Mouse (Mus musculus) forebrain, embryonic 16.5 days (tissue): ENCODE measurements around the gene Gm20503. TPM values are rescaled to one million over a fixed set of nuclear protein-coding genes. Genes with fewer than 3 reads are reported as not detected.
A peak's percentile ranks its signal among the peaks of the same experiment; 100 is the strongest.

ENCODE experiments used
- ATAC-seq: fragments of 200-750 bp; cut with Nextera tagmentation; 2 replicates; pipeline ENCODE4 v1.8.0; 2017; ENCODE audit warnings: mild to moderate bottlenecking, moderate library complexity
- H3K27ac ChIP-seq: fragments of 300-500 bp; sonication (generic); 2 replicates; pipeline ENCODE4 v1.5.1; 2014; ENCODE audit warnings: low read length, control low read depth
- H3K27me3 ChIP-seq: fragments of 300-500 bp; sonication (generic); replicated peaks from 2 replicates; pipeline ENCODE4 v1.6.1; 2014; ENCODE audit warnings: low read length; ENCODE audit not compliant: control insufficient read depth, insufficient read depth
- H3K36me3 ChIP-seq: fragments of 300-500 bp; sonication (generic); 2 replicates; pipeline ENCODE4 v1.6.1; 2014; ENCODE audit not compliant: control insufficient read depth, insufficient read depth
- H3K4me1 ChIP-seq: fragments of 300-500 bp; sonication (generic); replicated peaks from 2 replicates; pipeline ENCODE4 v1.6.1; 2014; ENCODE audit warnings: low read length; ENCODE audit not compliant: control insufficient read depth, insufficient read depth
- H3K4me2 ChIP-seq: fragments of 300-500 bp; sonication (generic); 2 replicates; pipeline ENCODE4 v1.6.1; 2014; ENCODE audit warnings: mild to moderate bottlenecking, low read length, control low read depth
- H3K4me3 ChIP-seq: fragments of 300-500 bp; sonication (generic); replicated peaks from 2 replicates; pipeline ENCODE4 v1.5.1; 2014; ENCODE audit warnings: mild to moderate bottlenecking, low read length, control low read depth
- H3K9ac ChIP-seq: fragments of 300-500 bp; sonication (generic); replicated peaks from 2 replicates; pipeline ENCODE4 v1.6.1; 2014; ENCODE audit warnings: low read depth, low read length, control low read depth
- H3K9me3 ChIP-seq: fragments of 300-500 bp; sonication (generic); 2 replicates; pipeline ENCODE4 v1.6.1; 2016; ENCODE audit warnings: low read length; ENCODE audit not compliant: control insufficient read depth
- WGBS: fragments of 180-500 bp; shearing (Covaris S2); extraction: QIAGEN DNeasy Blood & Tissue Kit; methylation state at CpG from one replicate; pipeline ENCODE4 v1.1.7; 2014; 5-methylcytosine and 5-hydroxymethylcytosine counted together
- polyA plus RNA-seq: library from polyadenylated mRNA; unstranded; fragments of >200 nt; fragmentation: Nextera tagmentation; extraction: Ambion mirVana; gene quantifications from 2 replicates; pipeline ENCODE4 v1.2.1, GENCODE M21; 2015

The Gm20503 gene
- polyA plus RNA-seq, result 2.3 and 4.8 TPM in 2 replicates

DNA sequence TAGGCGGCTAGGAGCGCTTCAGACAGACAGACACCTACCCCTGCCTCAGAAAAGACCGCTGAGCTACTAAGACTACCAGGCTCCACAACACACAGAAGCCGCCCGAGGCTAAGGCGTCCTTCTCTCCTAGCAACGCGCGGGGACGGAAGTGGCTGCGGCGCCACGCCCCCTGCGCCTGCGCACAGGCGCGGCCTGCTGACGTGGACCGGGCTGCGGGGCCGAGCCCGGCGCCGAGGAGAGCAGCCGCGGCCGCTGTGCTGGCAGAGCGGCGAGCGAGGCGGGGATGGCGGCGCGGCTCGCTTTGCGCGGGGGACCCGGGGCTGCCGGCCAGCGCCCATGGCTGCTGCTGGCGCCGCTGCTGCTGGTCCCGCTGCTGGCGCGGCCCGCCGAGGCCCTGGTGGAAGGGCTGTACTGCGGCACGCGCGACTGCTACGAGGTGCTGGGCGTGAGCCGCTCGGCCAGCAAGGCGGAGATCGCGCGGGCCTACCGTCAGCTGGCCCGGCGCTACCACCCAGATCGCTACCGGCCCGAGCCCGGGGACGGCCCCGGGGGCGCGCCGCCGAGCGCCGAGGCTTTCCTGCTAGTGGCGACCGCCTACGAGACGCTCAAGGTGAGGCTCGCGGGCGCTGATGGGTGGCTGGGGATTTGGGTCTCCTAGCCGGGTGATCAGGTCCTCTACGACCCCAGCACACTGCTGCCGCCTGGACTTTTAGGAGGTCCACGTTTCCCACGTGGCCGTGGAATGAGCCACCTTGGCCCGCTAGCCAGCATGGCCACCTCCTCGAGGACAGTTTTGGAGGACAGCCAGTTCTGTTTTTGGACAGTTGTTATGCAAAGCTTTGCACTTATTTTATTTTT lies at the start of gene Gm20503:
Gene Gm20503 (plus strand): TSS at position 263 of the 858 bp plus-strand sequence.
- Histone ChIP-seq H3K9ac (peak within 1 kb of the TSS; percentile 97), H3K9me3 (no peaks in the 10 kb centered on the region), H3K4me1 (peaks cover 16% of the 10 kb centered on the region), H3K36me3 (no peaks in the 10 kb centered on the region), H3K4me3 (peak within 1 kb of the TSS; percentile 96), H3K27me3 (no peaks in the 10 kb centered on the region), H3K4me2 (peak within 1 kb of the TSS; percentile 97), H3K27ac (peak within 1 kb of the TSS; percentile 86)
- ATAC-seq, result peak; percentile 100
- WGBS, result under 1% methylated on average over 87 of the region's 89 CpGs

- no peak overlapping the region for H3K27ac ChIP-seq
- ATAC-seq, result no peak
- no peaks in the 10 kb centered on the region for H3K27me3 ChIP-seq
- no peaks in the 10 kb centered on the region for H3K4me1 ChIP-seq
- no peaks in the 10 kb centered on the region for H3K9me3 ChIP-seq
- WGBS, result 96% methylated on average over 15 of the region's 15 CpGs
- H3K36me3 ChIP-seq, result 0 out of 2 replicates have a peak, but pooled peaks cover 6% of the 10 kb centered on the region
- H3K4me3 ChIP-seq, result no peak overlapping the region
- no peak overlapping the region for H3K9ac ChIP-seq
- H3K4me2 ChIP-seq, result no peak overlapping the region
These were observed 41.3 kb upstream of the Gm20503 start for GRCm38 (mm10) chr4:58961719-58962118.

DNA sequence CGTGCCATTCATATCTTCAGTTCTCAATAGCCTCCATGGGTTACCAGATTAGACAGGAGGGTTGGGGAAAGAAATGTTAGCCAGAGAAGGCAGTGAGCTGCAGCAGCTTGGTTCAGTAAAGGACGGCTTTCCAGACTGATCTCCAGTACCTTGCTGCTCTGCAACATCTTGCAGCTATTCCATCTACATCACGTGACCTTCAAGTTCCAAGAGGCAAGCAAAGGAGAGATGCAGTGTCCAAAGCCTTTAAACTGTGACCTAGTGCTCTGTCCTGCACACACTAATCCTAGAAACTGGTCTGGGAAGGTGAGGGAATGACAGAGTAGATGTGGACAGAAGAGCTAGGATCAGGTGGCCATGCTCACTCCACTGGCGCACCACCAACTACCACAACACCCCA lies 39.7 kb upstream of the Gm20503 start:
- Histone ChIP-seq H3K27me3 (no peaks in the 10 kb centered on the region), H3K9ac (no peak overlapping the region), H3K4me1 (no peaks in the 10 kb centered on the region), H3K4me3 (no peak overlapping the region), H3K9me3 (no peaks in the 10 kb centered on the region), H3K4me2 (no peak overlapping the region), H3K27ac (no peak overlapping the region), H3K36me3 (no peaks in the 10 kb centered on the region)
- ATAC-seq, result no peak
- 93% methylated on average over 4 of the region's 4 CpGs for WGBS

DNA sequence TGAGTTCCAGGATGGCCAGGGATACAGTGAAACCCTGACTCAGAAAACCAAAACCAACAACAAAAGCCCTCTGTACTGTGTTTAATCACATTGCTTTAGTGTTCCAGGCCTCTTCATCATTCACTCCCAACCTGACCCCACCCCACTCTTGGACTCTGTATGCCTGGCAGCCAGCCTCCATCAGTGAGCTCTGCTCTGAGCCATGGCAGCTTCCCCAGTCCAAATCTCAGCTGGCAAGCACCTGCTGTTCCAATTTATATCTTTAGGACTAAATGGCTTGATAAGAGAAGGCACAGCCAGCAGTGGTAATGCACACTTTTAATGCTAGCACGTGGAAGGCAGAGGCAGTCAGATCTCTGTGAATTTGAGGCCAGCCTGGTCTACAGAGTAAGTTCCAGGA lies 37.9 kb upstream of the Gm20503 start:
- no peaks in the 10 kb centered on the region for H3K4me1 ChIP-seq
- ATAC-seq, result no peak
- no peak overlapping the region for H3K4me3 ChIP-seq
- no peaks in the 10 kb centered on the region for H3K27me3 ChIP-seq
- no peak overlapping the region for H3K4me2 ChIP-seq
- H3K9me3 ChIP-seq, result no peaks in the 10 kb centered on the region
- H3K36me3 ChIP-seq, result no peaks in the 10 kb centered on the region
- 64% methylated on average over 1 of the region's 1 CpGs for WGBS
- H3K9ac ChIP-seq, result no peak overlapping the region
- H3K27ac ChIP-seq, result no peak overlapping the region

DNA sequence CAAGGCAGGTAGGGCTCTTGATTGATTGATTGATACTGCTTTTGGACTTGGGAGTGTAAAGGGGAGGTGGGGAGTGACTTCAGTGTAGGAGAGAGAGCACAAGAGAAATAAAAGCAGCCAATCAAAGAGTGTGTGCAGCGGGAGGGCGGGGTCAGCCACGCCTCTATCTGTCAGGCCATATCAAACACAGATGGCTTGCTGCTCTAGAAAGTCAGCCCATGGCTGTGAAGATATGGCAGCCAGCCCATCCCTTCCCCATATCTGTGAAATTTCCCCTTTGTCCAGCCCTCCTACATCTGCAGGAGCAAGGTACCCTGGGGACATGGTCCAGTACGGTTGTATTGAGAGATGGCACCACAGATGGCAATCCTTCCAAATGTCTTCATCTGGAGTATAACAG lies 32.3 kb upstream of the Gm20503 start:
- Histone ChIP-seq H3K9ac (no peak overlapping the region), H3K27me3 (no peaks in the 10 kb centered on the region), H3K36me3 (no peaks in the 10 kb centered on the region), H3K4me2 (no peak overlapping the region), H3K27ac (no peak overlapping the region), H3K4me1 (no peaks in the 10 kb centered on the region), H3K9me3 (no peaks in the 10 kb centered on the region), H3K4me3 (no peak overlapping the region)
- WGBS, result 85% methylated on average over 4 of the region's 4 CpGs
- ATAC-seq, result no peak

DNA sequence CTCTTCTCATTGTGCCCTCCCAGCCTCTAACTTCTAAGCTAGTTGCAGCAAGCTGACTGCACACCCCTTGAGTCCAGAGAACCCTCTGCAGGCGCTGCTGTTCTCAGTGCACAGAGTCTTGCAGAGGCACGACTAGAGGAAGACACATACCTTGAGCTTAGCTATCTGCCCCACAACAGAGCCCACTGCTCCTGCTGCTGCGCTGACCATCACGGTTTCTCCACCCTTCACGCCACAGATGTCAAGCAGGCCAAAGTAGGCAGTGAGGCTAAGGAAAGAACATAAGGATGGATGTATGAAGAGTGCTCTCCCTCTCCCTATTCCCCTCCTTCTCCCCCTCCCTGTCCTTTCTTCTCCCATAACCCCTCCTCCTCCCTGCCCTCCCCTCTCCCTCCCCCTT lies 27.3 kb upstream of the Gm20503 start:
- WGBS, result 89% methylated on average over 5 of the region's 5 CpGs
- H3K4me2 ChIP-seq, result no peak overlapping the region
- H3K4me3 ChIP-seq, result no peak overlapping the region
- H3K4me1 ChIP-seq, result no peaks in the 10 kb centered on the region
- ATAC-seq, result no peak
- no peaks in the 10 kb centered on the region for H3K27me3 ChIP-seq
- no peak overlapping the region for H3K9ac ChIP-seq
- H3K27ac ChIP-seq, result no peak overlapping the region
- no peaks in the 10 kb centered on the region for H3K9me3 ChIP-seq
- no peaks in the 10 kb centered on the region for H3K36me3 ChIP-seq

DNA sequence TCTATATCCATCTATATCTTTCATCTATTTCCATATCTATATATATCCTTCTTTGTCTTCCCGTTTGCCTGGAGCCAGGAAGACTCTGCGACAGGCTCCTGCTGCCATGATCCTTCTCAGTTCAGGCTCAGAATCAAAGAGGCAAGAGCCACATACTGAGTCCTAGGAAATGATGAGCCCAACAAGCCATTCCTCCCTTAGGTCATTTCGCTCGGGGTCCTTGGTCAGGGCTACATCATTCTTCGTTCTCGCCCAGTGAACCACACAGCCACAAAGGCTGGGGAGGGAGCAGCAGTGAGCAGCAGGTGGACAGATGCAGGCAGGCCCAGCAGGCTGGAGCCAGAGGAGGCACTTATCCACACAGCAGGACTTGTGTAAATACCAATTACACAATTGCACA lies 21.6 kb upstream of the Gm20503 start:
- Histone ChIP-seq H3K4me2 (no peak overlapping the region), H3K27ac (no peak overlapping the region), H3K27me3 (no peaks in the 10 kb centered on the region), H3K9me3 (no peaks in the 10 kb centered on the region), H3K4me1 (peaks cover under 1% of the 10 kb centered on the region; the same call in 1 of the 2 replicates), H3K9ac (no peak overlapping the region), H3K4me3 (no peak overlapping the region), H3K36me3 (no peaks in the 10 kb centered on the region)
- ATAC-seq, result no peak
- WGBS, result 75% methylated on average over 6 of the region's 6 CpGs

DNA sequence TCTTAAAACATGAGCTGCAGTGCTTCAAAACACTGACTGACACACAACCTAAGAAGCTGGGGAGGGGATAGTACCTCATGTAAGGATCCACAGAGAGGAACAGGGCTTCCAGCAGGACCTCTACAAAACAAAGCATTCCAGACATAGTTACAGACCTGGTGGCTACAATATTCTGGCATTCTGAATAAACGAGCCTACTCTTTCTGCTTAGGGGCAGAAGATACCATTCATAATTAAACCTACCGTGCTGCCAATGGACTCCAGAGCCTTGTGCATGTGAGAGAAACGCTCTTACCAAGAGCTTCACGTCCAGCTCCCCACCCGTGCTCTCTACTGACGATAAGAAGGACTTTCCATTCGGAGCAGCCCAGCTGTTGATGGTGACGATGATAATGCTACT lies 20.2 kb upstream of the Gm20503 start:
- no peak overlapping the region for H3K9ac ChIP-seq
- 84% methylated on average over 8 of the region's 8 CpGs for WGBS
- H3K27ac ChIP-seq, result no peak overlapping the region
- no peak overlapping the region for H3K4me2 ChIP-seq
- H3K27me3 ChIP-seq, result no peaks in the 10 kb centered on the region
- no peaks in the 10 kb centered on the region for H3K9me3 ChIP-seq
- H3K4me3 ChIP-seq, result no peak overlapping the region
- no peak for ATAC-seq
- H3K36me3 ChIP-seq, result no peaks in the 10 kb centered on the region
- H3K4me1 ChIP-seq, result peaks cover 6% of the 10 kb centered on the region; the same call in 1 of the 2 replicates

DNA sequence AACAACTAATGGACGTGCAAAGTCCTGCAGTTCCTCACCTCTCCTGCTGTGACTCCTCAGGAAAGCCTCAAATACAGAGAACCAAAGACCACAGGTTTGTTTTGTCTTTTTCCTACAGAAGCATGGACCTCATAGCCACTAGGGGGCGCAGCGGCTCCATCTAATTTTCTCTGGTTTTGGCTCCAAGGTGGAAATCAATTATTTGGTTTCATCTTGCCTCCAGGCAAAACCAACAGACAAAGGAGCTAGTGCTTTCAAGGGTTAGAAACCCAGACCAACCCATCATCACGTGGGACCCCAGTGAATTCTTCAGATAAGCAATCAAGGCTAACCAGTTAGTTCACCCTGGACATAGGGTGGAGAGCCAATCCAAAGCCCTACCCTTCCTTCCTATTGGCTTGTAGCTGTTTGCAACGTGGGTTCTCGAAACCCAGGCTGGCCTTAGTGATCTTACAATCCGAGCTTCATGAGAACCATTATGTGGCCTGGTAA lies 17.8 kb upstream of the Gm20503 start:
- Histone ChIP-seq H3K9me3 (no peaks in the 10 kb centered on the region), H3K4me1 (peaks cover 6% of the 10 kb centered on the region; the same call in 1 of the 2 replicates), H3K4me2 (no peak overlapping the region), H3K4me3 (no peak overlapping the region), H3K9ac (no peak overlapping the region), H3K27ac (no peak overlapping the region), H3K36me3 (no peaks in the 10 kb centered on the region), H3K27me3 (no peaks in the 10 kb centered on the region)
- 22% methylated on average over 7 of the region's 7 CpGs for WGBS
- ATAC-seq, result no peak
